Mouse (Mus musculus): ENCODE measurements around the gene Gm16253. TPM values are rescaled to one million over a fixed set of nuclear protein-coding genes. Genes with fewer than 3 reads are reported as not detected.

The Gm16253 gene
- total and polyA plus RNA-seq, 3 experiments = 1.4 TPM; not detected in 2

DNA sequence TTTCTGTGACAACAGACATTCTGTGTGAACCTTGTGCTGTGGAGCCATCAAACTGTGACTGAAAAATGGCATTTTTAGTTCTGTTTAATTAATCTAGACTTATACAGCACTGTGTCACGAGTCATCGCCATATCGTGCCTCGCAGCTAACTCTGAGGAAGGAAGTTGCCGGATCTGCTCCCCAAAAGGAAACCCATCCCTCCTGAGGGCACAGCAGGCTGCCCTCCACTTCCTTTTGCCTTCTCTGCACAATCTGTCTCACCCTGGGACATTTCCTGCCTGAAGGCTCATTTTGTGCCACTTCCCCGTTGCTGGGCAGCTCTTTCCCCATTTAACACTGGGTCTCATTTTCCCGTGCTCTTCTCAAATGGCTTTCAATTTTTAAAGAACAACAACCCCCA is 12.2 kb upstream of the Gm16253 start:
- Histone ChIP-seq H3K79me2 (ENCODE audit: control insufficient read depth, insufficient read depth, low read length, poor library complexity) (peaks cover 22% of the 10 kb centered on the region), H3K27me3 (ENCODE audit: control insufficient read depth in 1 of 2, insufficient read depth in 2 of 2, low read length in 2 of 2) (no peaks in the 10 kb centered on the region), H3K9me3 (replicated peaks; ENCODE audit: insufficient read depth, low read length) (no peaks in the 10 kb centered on the region), H3K4me3 (ENCODE audit: control insufficient read depth in 1 of 2, insufficient read depth in 1 of 2, low read depth in 2 of 2, low read length in 2 of 2) (peak overlapping the region; percentile 55 to 59), H3K27ac (ENCODE audit: control insufficient read depth, low read depth, low read length) (peak overlapping the region; percentile 89), H3K4me1 (ENCODE audit: control insufficient read depth in 1 of 2, insufficient read depth in 2 of 2, low read length in 2 of 2) (peaks cover 14 to 38% of the 10 kb centered on the region in 2 experiments), H3K9ac (ENCODE audit: control insufficient read depth, low read depth, low read length, poor library complexity, severe bottlenecking) (peak overlapping the region; percentile 65), H3K36me3 (ENCODE audit: control insufficient read depth in 1 of 2, insufficient read depth in 2 of 2, low read length in 2 of 2) (peaks cover 9 to 36% of the 10 kb centered on the region in 2 experiments; a peak in 3 of 4 replicates)
- DNase-seq (ENCODE audit: low read depth, low spot score) = peak; percentile 93
- TF ChIP-seq TAL1 (IDR thresholded peaks at IDR 0.05; ENCODE audit: low read length) (peak; percentile 83), MAZ (IDR thresholded peaks at IDR 0.05; ENCODE audit: low read depth, low read length) (no peak), POLR2AphosphoS5 (IDR thresholded peaks at IDR 0.05; ENCODE audit: borderline replicate concordance, low read depth, low read length) (peak; percentile 81; the same call in 1 of the 2 replicates)

DNA sequence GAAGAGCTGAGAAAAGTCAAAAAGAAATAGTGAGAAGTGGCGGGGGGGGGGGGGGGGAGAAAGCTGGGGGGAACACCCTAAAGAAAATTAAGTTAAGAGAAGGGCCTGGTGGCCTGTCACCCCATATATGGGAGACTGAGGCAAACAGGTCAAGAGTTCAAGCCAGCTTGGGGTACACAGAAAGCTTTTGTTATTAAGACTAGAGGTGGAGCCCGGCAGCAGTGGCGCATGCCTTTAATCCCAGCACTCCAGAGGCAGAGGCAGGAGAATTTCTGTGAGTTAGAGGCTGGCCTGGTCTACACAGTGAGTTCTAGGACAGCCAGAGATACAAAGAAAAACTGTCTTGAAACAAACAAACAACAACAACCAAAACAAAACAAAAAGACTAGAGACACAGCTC is 11.7 kb upstream of the Gm16253 start:
- Histone ChIP-seq H3K9me3 (replicated peaks; ENCODE audit: insufficient read depth, low read length) (no peaks in the 10 kb centered on the region), H3K79me2 (ENCODE audit: control insufficient read depth, insufficient read depth, low read length, poor library complexity) (peaks cover 17% of the 10 kb centered on the region), H3K4me1 (ENCODE audit: control insufficient read depth in 1 of 2, insufficient read depth in 2 of 2, low read length in 2 of 2) (peaks cover 14 to 38% of the 10 kb centered on the region in 2 experiments), H3K27me3 (ENCODE audit: control insufficient read depth in 1 of 2, insufficient read depth in 2 of 2, low read length in 2 of 2) (no peaks in the 10 kb centered on the region), H3K36me3 (ENCODE audit: control insufficient read depth in 1 of 2, insufficient read depth in 2 of 2, low read length in 2 of 2) (peaks cover 6 to 33% of the 10 kb centered on the region in 2 experiments; a peak in 3 of 4 replicates), H3K4me3 (ENCODE audit: control insufficient read depth in 1 of 2, insufficient read depth in 1 of 2, low read depth in 2 of 2, low read length in 2 of 2) (peak overlapping the region in 1 of 2 experiments; percentile 59; a peak in 3 of 4 replicates), H3K9ac (ENCODE audit: control insufficient read depth, low read depth, low read length, poor library complexity, severe bottlenecking) (peak overlapping the region; percentile 65), H3K27ac (ENCODE audit: control insufficient read depth, low read depth, low read length) (peak overlapping the region; percentile 89)
- no peak for DNase-seq (ENCODE audit: low read depth, low spot score)
- TF ChIP-seq ETS1 (IDR thresholded peaks at IDR 0.05; ENCODE audit: low read depth, low read length) (no peak), ZKSCAN1 (IDR thresholded peaks at IDR 0.05; ENCODE audit: low read depth, low read length) (no peak), TCF12 (IDR thresholded peaks at IDR 0.05; ENCODE audit: low read depth, low read length) (no peak), TAL1 (IDR thresholded peaks at IDR 0.05; ENCODE audit: low read length) (no peak), CHD1 (IDR thresholded peaks at IDR 0.05; ENCODE audit: low read depth, low read length) (no peak), RCOR1 (IDR thresholded peaks at IDR 0.05; ENCODE audit: low read depth, low read length) (no peak), TBP (IDR thresholded peaks at IDR 0.05; ENCODE audit: low read depth, low read length) (no peak), NELFE (IDR thresholded peaks at IDR 0.05; ENCODE audit: low read depth, low read length) (no peak), MYB (IDR thresholded peaks at IDR 0.05; ENCODE audit: low read depth, low read length) (no peak), USF2 (IDR thresholded peaks at IDR 0.05; ENCODE audit: borderline replicate concordance in 1 of 2, insufficient read depth in 1 of 2, low read depth in 1 of 2, low read length in 2 of 2) (no peak)

DNA sequence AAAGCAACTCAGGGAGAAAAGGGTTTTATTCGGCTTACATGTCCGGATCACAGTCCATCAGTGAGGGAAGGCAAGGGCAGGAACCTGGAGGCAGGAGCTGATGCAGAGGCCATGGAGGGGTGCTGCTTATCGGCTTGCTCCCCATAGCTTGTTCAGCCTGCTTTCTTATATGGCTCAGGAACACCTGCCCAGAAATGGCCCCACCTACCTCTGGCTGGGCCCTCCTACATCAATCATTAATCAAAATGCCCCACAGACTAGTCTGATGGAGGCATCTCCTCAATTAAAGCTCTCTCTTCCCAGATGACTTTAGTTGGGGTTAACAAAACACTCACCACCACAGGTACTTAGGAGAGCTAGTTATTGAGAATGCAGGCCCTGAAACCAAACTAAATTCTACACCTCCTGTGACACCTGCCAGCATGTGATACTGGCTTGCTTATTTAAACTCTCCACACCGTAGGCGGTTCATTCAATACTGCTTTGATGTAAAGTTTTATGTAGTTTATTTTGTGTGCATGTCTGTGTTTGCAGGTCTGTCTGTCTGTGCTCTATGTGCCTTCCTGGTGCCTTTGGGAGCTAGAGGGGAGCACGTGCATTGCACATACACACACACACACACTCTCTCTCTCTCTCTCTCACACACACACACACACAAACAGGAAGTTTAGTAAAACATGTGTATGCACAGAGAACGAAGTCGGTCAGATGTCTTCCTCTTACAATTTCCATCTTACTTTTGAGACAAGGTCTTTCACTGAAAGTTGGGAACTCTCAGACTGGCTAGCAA is 9.9 kb upstream of the Gm16253 start:
- Histone ChIP-seq H3K9me3 (replicated peaks; ENCODE audit: insufficient read depth, low read length) (no peaks in the 10 kb centered on the region), H3K9ac (ENCODE audit: control insufficient read depth, low read depth, low read length, poor library complexity, severe bottlenecking) (no peak overlapping the region), H3K27me3 (ENCODE audit: control insufficient read depth in 1 of 2, insufficient read depth in 2 of 2, low read length in 2 of 2) (no peaks in the 10 kb centered on the region), H3K79me2 (ENCODE audit: control insufficient read depth, insufficient read depth, low read length, poor library complexity) (peaks cover 2% of the 10 kb centered on the region; the same call in 1 of the 2 replicates), H3K4me1 (ENCODE audit: control insufficient read depth in 1 of 2, insufficient read depth in 2 of 2, low read length in 2 of 2) (peaks cover 20 to 34% of the 10 kb centered on the region in 2 experiments), H3K4me3 (ENCODE audit: control insufficient read depth in 1 of 2, insufficient read depth in 1 of 2, low read depth in 2 of 2, low read length in 2 of 2) (no peak overlapping the region), H3K27ac (ENCODE audit: control insufficient read depth, low read depth, low read length) (no peak overlapping the region), H3K36me3 (ENCODE audit: control insufficient read depth in 1 of 2, insufficient read depth in 2 of 2, low read length in 2 of 2) (peaks cover 0 to 24% of the 10 kb centered on the region in 2 experiments; a peak in 2 of 4 replicates)
- DNase-seq (ENCODE audit: low read depth, low spot score) = no peak
- no peak for TF ChIP-seq RCOR1 (IDR thresholded peaks at IDR 0.05; ENCODE audit: low read depth, low read length)
- no peak for TF ChIP-seq MYC (IDR thresholded peaks at IDR 0.05; ENCODE audit: low read depth, low read length)
- no peak for TF ChIP-seq CHD1 (IDR thresholded peaks at IDR 0.05; ENCODE audit: low read depth, low read length)
- no peak for TF ChIP-seq MAX (IDR thresholded peaks at IDR 0.05; ENCODE audit: low read length)
- TF ChIP-seq TAL1 (IDR thresholded peaks at IDR 0.05; ENCODE audit: low read length) = no peak
- no peak for TF ChIP-seq SMC3 (IDR thresholded peaks at IDR 0.05; ENCODE audit: low read depth, low read length)
- TF ChIP-seq ELF1 (IDR thresholded peaks at IDR 0.05; ENCODE audit: low read depth, low read length) = no peak
- no peak for TF ChIP-seq BHLHE40 (IDR thresholded peaks at IDR 0.05; ENCODE audit: borderline replicate concordance, low read depth, low read length)
- TF ChIP-seq CHD2 (IDR thresholded peaks at IDR 0.05; ENCODE audit: low read length) = no peak
- no peak for TF ChIP-seq ZKSCAN1 (IDR thresholded peaks at IDR 0.05; ENCODE audit: low read depth, low read length)
- TF ChIP-seq ETS1 (IDR thresholded peaks at IDR 0.05; ENCODE audit: low read depth, low read length) = no peak
- no peak for TF ChIP-seq CTCF (IDR thresholded peaks at IDR 0.05 in 2 of 3, conservative IDR thresholded peaks at IDR 0.05 in 1 of 3; ENCODE audit: control insufficient read depth in 1 of 3, insufficient read depth in 1 of 3, low read depth in 2 of 3, low read length in 3 of 3, poor library complexity in 1 of 3, severe bottlenecking in 1 of 3)
- no peak for TF ChIP-seq ZC3H11A (IDR thresholded peaks at IDR 0.05; ENCODE audit: low read depth, low read length)
- no peak for TF ChIP-seq E2F4 (IDR thresholded peaks at IDR 0.05; ENCODE audit: borderline replicate concordance, low read depth, low read length)
- TF ChIP-seq GATA1 (IDR thresholded peaks at IDR 0.05; ENCODE audit: low read depth, low read length) = no peak
- no peak for TF ChIP-seq MAFK (IDR thresholded peaks at IDR 0.05; ENCODE audit: borderline replicate concordance, low read depth, low read length)
- TF ChIP-seq NELFE (IDR thresholded peaks at IDR 0.05; ENCODE audit: low read depth, low read length) = no peak
- no peak for TF ChIP-seq POLR2A (IDR thresholded peaks at IDR 0.05; ENCODE audit: control insufficient read depth in 1 of 2, insufficient read depth in 1 of 2, low read depth in 1 of 2, low read length in 2 of 2, poor library complexity in 1 of 2)

Data from MEL (cell line).